Comparison of ENCODE assay signal across 17 mouse cellular contexts in genomic region chrX:136104046-136104723, GRCm38 (mm10). TPM values are rescaled to one million over a fixed set of nuclear protein-coding genes. Genes with fewer than 3 reads are reported as not detected.
DNase-seq lines count a peak whose midpoint lies in the region; ATAC-seq lines count a peak whose summit lies in the region.
"Had no signal": no experiment of that assay in that cellular context is flagged by ENCODE, and none has a peak within 500 bp of the region (broad histone marks: within the 10 kb centered on the region; RNA-seq: fewer than 3 reads in every experiment).

No protein-coding gene starts in this region.

- H3K9ac ChIP-seq in midbrain, embryonic 13.5 days (replicated peaks) = no peak overlapping the region
- no peak overlapping the region for H3K9ac ChIP-seq in forebrain, embryonic 15.5 days (replicated peaks)
- H3K9ac ChIP-seq: liver, embryonic 14.5 days; neural tube, embryonic 13.5 days had no signal

- peak overlapping the region; percentile 47; the same call in 1 of the 2 replicates for H3K27ac ChIP-seq in midbrain, embryonic 13.5 days
- no peak overlapping the region for H3K27ac ChIP-seq in midbrain, embryonic 10.5 days (replicated peaks)
- peak overlapping the region; percentile 21; the same call in 1 of the 2 replicates for H3K27ac ChIP-seq in forebrain, embryonic 15.5 days (replicated peaks)
- H3K27ac ChIP-seq: heart, embryonic 10.5 days; liver, embryonic 14.5 days; neural tube, embryonic 13.5 days had no signal

- H3K27me3 ChIP-seq in midbrain, embryonic 13.5 days = no peaks in the 10 kb centered on the region
- peaks cover 13% of the 10 kb centered on the region for H3K27me3 ChIP-seq in midbrain, embryonic 10.5 days (ENCODE audit: low read depth, poor library complexity, severe bottlenecking)
- H3K27me3 ChIP-seq in forebrain, embryonic 15.5 days = no peaks in the 10 kb centered on the region

- WGBS in midbrain, embryonic 13.5 days = 44% methylated on average over 4 of the region's 4 CpGs
- 61% methylated on average over 4 of the region's 4 CpGs for WGBS in midbrain, embryonic 10.5 days
- WGBS in forebrain, embryonic 15.5 days = 35% methylated on average over 4 of the region's 4 CpGs

- no peaks in the 10 kb centered on the region for H3K9me3 ChIP-seq in midbrain, embryonic 13.5 days
- H3K9me3 ChIP-seq in midbrain, embryonic 10.5 days (replicated peaks) = no peaks in the 10 kb centered on the region
- no peaks in the 10 kb centered on the region for H3K9me3 ChIP-seq in forebrain, embryonic 15.5 days
- H3K9me3 ChIP-seq: heart, embryonic 10.5 days; neural tube, embryonic 13.5 days had no signal

- DNase-seq in midbrain, embryonic 10.5 days (ENCODE audit: low spot score) = no peak
- peak; percentile 25 for DNase-seq in layer of hippocampus, adult 9-10 months (ENCODE audit: low spot score)
- DNase-seq in right cerebral cortex, postnatal 4 days = peak; percentile 25
- no peak for DNase-seq in urinary bladder, postnatal 10 days (ENCODE audit: low spot score)
- DNase-seq: cerebellum, adult 9-10 months; gastrocnemius, postnatal 25 days; lung, postnatal 10 days; thymus, postnatal 25 days had no signal

- no peaks in the 10 kb centered on the region for H3K36me3 ChIP-seq in midbrain, embryonic 13.5 days
- no peaks in the 10 kb centered on the region for H3K36me3 ChIP-seq in midbrain, embryonic 10.5 days
- H3K36me3 ChIP-seq in forebrain, embryonic 15.5 days = no peaks in the 10 kb centered on the region
- H3K36me3 ChIP-seq: heart, embryonic 10.5 days; neural tube, embryonic 13.5 days had no signal

- no peak overlapping the region for H3K4me2 ChIP-seq in midbrain, embryonic 13.5 days (replicated peaks)
- H3K4me2 ChIP-seq in forebrain, embryonic 15.5 days (replicated peaks) = no peak overlapping the region
- H3K4me2 ChIP-seq: neural tube, embryonic 13.5 days had no signal

- ATAC-seq in midbrain, embryonic 13.5 days = peak; percentile 77
- peak; percentile 66 for ATAC-seq in forebrain, embryonic 15.5 days (replicated peaks)
- ATAC-seq in activated CD4-positive, CD25-positive, alpha-beta regulatory T cell, adult 4 months = no peak
- ATAC-seq: intestine, postnatal 0 days had no signal

- H3K4me1 ChIP-seq in midbrain, embryonic 13.5 days (replicated peaks) = peaks cover 4% of the 10 kb centered on the region; the same call in 1 of the 2 replicates
- H3K4me1 ChIP-seq in midbrain, embryonic 10.5 days = peaks cover 11% of the 10 kb centered on the region
- no peaks in the 10 kb centered on the region for H3K4me1 ChIP-seq in forebrain, embryonic 15.5 days
- H3K4me1 ChIP-seq: heart, embryonic 10.5 days; neural tube, embryonic 13.5 days had no signal

- H3K4me3 ChIP-seq in midbrain, embryonic 13.5 days (replicated peaks) = no peak overlapping the region
- H3K4me3 ChIP-seq in midbrain, embryonic 10.5 days = no peak overlapping the region
- H3K4me3 ChIP-seq in forebrain, embryonic 15.5 days = no peak overlapping the region
- H3K4me3 ChIP-seq: heart, embryonic 10.5 days; neural tube, embryonic 13.5 days had no signal

RNA-seq across cellular contexts. Expression of gene Nxf3, which starts 19.1 kb away (rescaled TPM):
- polyA plus RNA-seq in midbrain, embryonic 13.5 days (2015; fragmentation: Nextera tagmentation; extraction: Ambion mirVana) = not detected in 2 replicates
- polyA plus RNA-seq in midbrain, embryonic 10.5 days (2016; fragmentation: Nextera tagmentation; extraction: Ambion mirVana) = not detected in 2 replicates
- polyA plus RNA-seq in forebrain, embryonic 15.5 days (2015; fragmentation: Nextera tagmentation; extraction: Ambion mirVana) = not detected in 2 replicates
- not detected for polyA plus RNA-seq in activated CD4-positive, CD25-positive, alpha-beta regulatory T cell, adult 4 months (2017; shearing (Covaris generic))
- polyA plus RNA-seq: large intestine, adult 2 months; neural tube, embryonic 13.5 days; stomach, embryonic 14.5 days had no signal

RNA-seq across cellular contexts. Expression of gene Bex4, which starts 34.6 kb away (rescaled TPM):
- 108 and 121 TPM in 2 replicates for polyA plus RNA-seq in midbrain, embryonic 13.5 days (2015; fragmentation: Nextera tagmentation; extraction: Ambion mirVana)
- 88.7 and 106 TPM in 2 replicates for polyA plus RNA-seq in midbrain, embryonic 10.5 days (2016; fragmentation: Nextera tagmentation; extraction: Ambion mirVana)
- polyA plus RNA-seq in forebrain, embryonic 15.5 days (2015; fragmentation: Nextera tagmentation; extraction: Ambion mirVana) = 138 and 141 TPM in 2 replicates
- polyA plus RNA-seq in activated CD4-positive, CD25-positive, alpha-beta regulatory T cell, adult 4 months (2017; shearing (Covaris generic)) = not detected

RNA-seq across cellular contexts. Expression of gene Bex2, which starts 36.1 kb away (rescaled TPM):
- polyA plus RNA-seq in midbrain, embryonic 13.5 days (2015; fragmentation: Nextera tagmentation; extraction: Ambion mirVana) = 586 and 639 TPM in 2 replicates
- polyA plus RNA-seq in midbrain, embryonic 10.5 days (2016; fragmentation: Nextera tagmentation; extraction: Ambion mirVana) = 303 and 318 TPM in 2 replicates
- 618 and 628 TPM in 2 replicates for polyA plus RNA-seq in forebrain, embryonic 15.5 days (2015; fragmentation: Nextera tagmentation; extraction: Ambion mirVana)
- polyA plus RNA-seq in activated CD4-positive, CD25-positive, alpha-beta regulatory T cell, adult 4 months (2017; shearing (Covaris generic)) = under 1 TPM in 1 of 2 experiments, not detected in 1; 0.75 TPM

Comparison
In these comparisons a context has a peak if more than half of its experiments do, and no peak if none do; other contexts are left out.
1. DNase-seq: peak in layer of hippocampus, adult 9-10 months (single experiment) and right cerebral cortex, postnatal 4 days (single experiment); none in midbrain, embryonic 10.5 days (single experiment) and urinary bladder, postnatal 10 days (single experiment).
2. RNA of gene Bex4, which starts 34.6 kb away (polyA plus RNA-seq): 138 to 141 TPM in forebrain, embryonic 15.5 days, 108 to 121 TPM in midbrain, embryonic 13.5 days and 88.7 to 106 TPM in midbrain, embryonic 10.5 days; not detected in activated CD4-positive, CD25-positive, alpha-beta regulatory T cell, adult 4 months; every median in the first group is over 10 times any median in the second.
3. RNA of gene Bex2, which starts 36.1 kb away (polyA plus RNA-seq): 618 to 628 TPM in forebrain, embryonic 15.5 days, 586 to 639 TPM in midbrain, embryonic 13.5 days and 303 to 318 TPM in midbrain, embryonic 10.5 days; 0.75 TPM in activated CD4-positive, CD25-positive, alpha-beta regulatory T cell, adult 4 months; every median in the first group is over 100 times any median in the second.